Mouse (Mus musculus) forebrain, postnatal 0 days (tissue): ENCODE results near the gene Rbm45. TPM values are rescaled to one million over a fixed set of nuclear protein-coding genes. Genes with fewer than 3 reads are reported as not detected.
A peak's percentile ranks its signal among the peaks of the same experiment; 100 is the strongest.

Source experiments
- ATAC-seq: fragments of 200-750 bp; cut with Nextera tagmentation; 2 replicates; pipeline ENCODE4 v1.8.0; 2017; ENCODE audit warnings: mild to moderate bottlenecking, moderate library complexity
- DNase-seq: peaks from one replicate; pipeline ENCODE4 v3.0.0-alpha.2; 2015
- H3K27ac ChIP-seq: fragments of 300-500 bp; sonication (generic); 2 replicates; pipeline ENCODE4 v1.5.1; 2014; ENCODE audit warnings: low read depth, mild to moderate bottlenecking, antibody characterized with exemption, low read length, moderate library complexity, mixed read lengths
- H3K27me3 ChIP-seq: fragments of 300-500 bp; sonication (generic); 2 replicates; pipeline ENCODE4 v1.6.1; 2014; ENCODE audit warnings: mild to moderate bottlenecking, low read length, mixed read lengths; ENCODE audit not compliant: insufficient read depth
- H3K36me3 ChIP-seq: fragments of 300-500 bp; sonication (generic); 2 replicates; pipeline ENCODE4 v1.6.1; 2014; ENCODE audit warnings: mild to moderate bottlenecking, moderate library complexity; ENCODE audit not compliant: insufficient read depth
- H3K4me1 ChIP-seq: fragments of 300-500 bp; sonication (generic); 2 replicates; pipeline ENCODE4 v1.6.1; 2014; ENCODE audit warnings: antibody characterized with exemption; ENCODE audit not compliant: insufficient read depth
- H3K4me2 ChIP-seq: fragments of 300-500 bp; sonication (generic); 2 replicates; pipeline ENCODE4 v1.6.1; 2014; ENCODE audit warnings: low read depth, mild to moderate bottlenecking, moderate library complexity
- H3K4me3 ChIP-seq: fragments of 300-500 bp; sonication (generic); 2 replicates; pipeline ENCODE4 v1.5.1; 2014; ENCODE audit warnings: low read depth, low read length, mixed read lengths
- H3K9ac ChIP-seq: fragments of 300-500 bp; sonication (generic); 2 replicates; pipeline ENCODE4 v1.6.1; 2014; ENCODE audit warnings: mild to moderate bottlenecking
- H3K9me3 ChIP-seq: fragments of 300-500 bp; sonication (generic); 2 replicates; pipeline ENCODE4 v1.6.1; 2016; ENCODE audit warnings: low read length
- CTCF ChIP-seq: sonication (generic); IDR thresholded peaks from 2 replicates; pipeline ENCODE4 v1.5.1; 2016; ENCODE audit warnings: antibody characterized with exemption, control low read depth, low read depth
- WGBS: fragments of 180-500 bp; shearing (Covaris S2); extraction: QIAGEN DNeasy Blood & Tissue Kit; methylation state at CpG from one replicate; pipeline ENCODE4 v1.1.7; 2014; 5-methylcytosine and 5-hydroxymethylcytosine counted together
- polyA plus RNA-seq: library from polyadenylated mRNA; unstranded; fragments of >200 nt; fragmentation: Nextera tagmentation; extraction: Ambion mirVana; gene quantifications from 2 replicates; pipeline ENCODE4 v1.2.1, GENCODE M21; 2015
- total RNA-seq: library from RNA; depleted of rRNA; stranded (reverse); fragments of >200 nt; gene quantifications from 2 replicates; pipeline ENCODE4 v1.2.3, GENCODE M21; 2014

The Rbm45 gene
- total and polyA plus RNA-seq, 2 experiments from 2014 or later = 17.1 to 50.1 TPM

GRCm38 (mm10) chr2:76332161-76332805 lies 37.5 kb upstream of the Rbm45 start:
- Histone ChIP-seq H3K27me3 (no peaks in the 10 kb centered on the region; the same call in 1 of the 2 replicates), H3K36me3 (no peaks in the 10 kb centered on the region), H3K4me1 (no peaks in the 10 kb centered on the region), H3K9me3 (no peaks in the 10 kb centered on the region), H3K9ac (no peak overlapping the region), H3K4me3 (no peak overlapping the region), H3K27ac (no peak overlapping the region), H3K4me2 (no peak overlapping the region)
- 74% methylated on average over 11 of the region's 11 CpGs for WGBS
- no peak for ATAC-seq
- no peak for TF ChIP-seq CTCF
- no peak for DNase-seq

GRCm38 (mm10) chr2:76334596-76334995 lies 35.2 kb upstream of the Rbm45 start:
- ATAC-seq = no peak
- no peak overlapping the region for H3K27ac ChIP-seq
- peak; percentile 50 for TF ChIP-seq CTCF
- H3K4me3 ChIP-seq = no peak overlapping the region
- no peaks in the 10 kb centered on the region for H3K36me3 ChIP-seq
- 62% methylated on average over 5 of the region's 5 CpGs for WGBS
- no peak overlapping the region for H3K4me2 ChIP-seq
- DNase-seq = peak; percentile 33
- no peaks in the 10 kb centered on the region for H3K9me3 ChIP-seq
- H3K27me3 ChIP-seq = peaks cover 4% of the 10 kb centered on the region; the same call in 1 of the 2 replicates
- 0 out of 2 replicates have a peak, but pooled peaks cover 5% of the 10 kb centered on the region for H3K4me1 ChIP-seq
- no peak overlapping the region for H3K9ac ChIP-seq

- Histone ChIP-seq H3K4me3 (peak within 1 kb of the TSS; percentile 44), H3K27ac (no peak within 1 kb of the TSS), H3K27me3 (peaks cover 4% of the 10 kb centered on the region; the same call in 1 of the 2 replicates), H3K9me3 (no peaks in the 10 kb centered on the region), H3K36me3 (no peaks in the 10 kb centered on the region), H3K4me2 (peak within 1 kb of the TSS; percentile 88), H3K9ac (peak within 1 kb of the TSS; percentile 45), H3K4me1 (0 out of 2 replicates have a peak, but pooled peaks cover 5% of the 10 kb centered on the region)
- TF ChIP-seq CTCF = no peak
- DNase-seq = no peak
- ATAC-seq = peak; percentile 55
- 19% methylated on average over 40 of the region's 41 CpGs for WGBS
Measured at GRCm38 (mm10) chr2:76338215-76339156, 31.3 kb upstream of the Rbm45 start, which contains the start of gene Pde11a. Gene Pde11a (minus strand): TSS chr2:76338774.

- 0 out of 2 replicates have a peak, but pooled peaks cover 5% of the 10 kb centered on the region for H3K4me1 ChIP-seq
Measured at GRCm38 (mm10) chr2:76342146-76342545, 27.6 kb upstream of the Rbm45 start.

GRCm38 (mm10) chr2:76347839-76348238 lies 21.9 kb upstream of the Rbm45 start:
- Histone ChIP-seq H3K27me3 (no peaks in the 10 kb centered on the region), H3K36me3 (no peaks in the 10 kb centered on the region), H3K4me3 (no peak overlapping the region), H3K4me2 (no peak overlapping the region), H3K4me1 (peaks cover 5% of the 10 kb centered on the region; the same call in 1 of the 2 replicates), H3K9ac (no peak overlapping the region), H3K9me3 (no peaks in the 10 kb centered on the region), H3K27ac (peak overlapping the region; percentile 45; the same call in 1 of the 2 replicates)
- TF ChIP-seq CTCF = no peak
- DNase-seq = peak; percentile 60
- peak; percentile 77 for ATAC-seq
- WGBS = 29% methylated on average over 6 of the region's 6 CpGs

More at GRCm38 (mm10) chr2:76342146-76342545, 27.6 kb upstream of the Rbm45 start:
- no peak overlapping the region for H3K27ac ChIP-seq
- ATAC-seq (no peak), DNase-seq (no peak)
- H3K4me3 ChIP-seq = no peak overlapping the region
- no peak for TF ChIP-seq CTCF
- H3K9ac ChIP-seq = no peak overlapping the region
- no peaks in the 10 kb centered on the region for H3K36me3 ChIP-seq
- H3K27me3 ChIP-seq = 0 out of 2 replicates have a peak, but pooled peaks cover 4% of the 10 kb centered on the region
- H3K4me2 ChIP-seq = no peak overlapping the region
- WGBS = 77% methylated on average over 9 of the region's 9 CpGs
- no peaks in the 10 kb centered on the region for H3K9me3 ChIP-seq

GRCm38 (mm10) chr2:76360226-76360625 lies 9.6 kb upstream of the Rbm45 start, which contains the start of gene Cyct:
Gene Cyct (minus strand): TSS chr2:76360450.
- Histone ChIP-seq H3K4me1 (no peaks in the 10 kb centered on the region), H3K27ac (no peak within 1 kb of the TSS), H3K4me2 (no peak within 1 kb of the TSS), H3K36me3 (no peaks in the 10 kb centered on the region), H3K4me3 (no peak within 1 kb of the TSS), H3K27me3 (no peaks in the 10 kb centered on the region), H3K9me3 (no peaks in the 10 kb centered on the region), H3K9ac (no peak within 1 kb of the TSS)
- no peak for ATAC-seq
- WGBS = 89% methylated on average over 11 of the region's 11 CpGs
- DNase-seq = no peak
- TF ChIP-seq CTCF = no peak
